Mouse (Mus musculus) forebrain, embryonic 12.5 days (tissue): ENCODE measurements around the gene Nomo1. TPM values are rescaled to one million over a fixed set of nuclear protein-coding genes. Genes with fewer than 3 reads are reported as not detected.

Experiments
- ATAC-seq: fragments of 200-750 bp; cut with Nextera tagmentation; 2 replicates; pipeline ENCODE4 v1.8.0; 2017; ENCODE audit warnings: moderate TSS enrichment; ENCODE audit not compliant: low FRiP score
- H3K27ac ChIP-seq: fragments of 300-500 bp; sonication (generic); 2 replicates; pipeline ENCODE4 v1.5.1; 2016; ENCODE audit warnings: mild to moderate bottlenecking
- H3K27me3 ChIP-seq: fragments of 300-500 bp; sonication (generic); 2 replicates; pipeline ENCODE4 v1.6.1; 2016; ENCODE audit warnings: mild to moderate bottlenecking
- H3K36me3 ChIP-seq: fragments of 300-500 bp; sonication (generic); replicated peaks from 2 replicates; pipeline ENCODE4 v1.6.1; 2016; ENCODE audit warnings: mild to moderate bottlenecking
- H3K4me1 ChIP-seq: fragments of 300-500 bp; sonication (generic); 2 replicates; pipeline ENCODE4 v1.6.1; 2016
- H3K4me2 ChIP-seq: fragments of 300-500 bp; sonication (generic); 2 replicates; pipeline ENCODE4 v1.6.1; 2016; ENCODE audit warnings: mild to moderate bottlenecking, moderate library complexity
- H3K4me3 ChIP-seq: fragments of 300-500 bp; sonication (generic); replicated peaks from 2 replicates; pipeline ENCODE4 v1.5.1; 2016; ENCODE audit warnings: mild to moderate bottlenecking
- H3K9ac ChIP-seq: fragments of 300-500 bp; sonication (generic); 2 replicates; pipeline ENCODE4 v1.6.1; 2016; ENCODE audit warnings: mild to moderate bottlenecking
- H3K9me3 ChIP-seq: fragments of 300-500 bp; sonication (generic); 2 replicates; pipeline ENCODE4 v1.6.1; 2016
- WGBS: fragments of 180-500 bp; shearing (Covaris S2); methylation state at CpG from one replicate; pipeline ENCODE4 v1.1.7; 2016; 5-methylcytosine and 5-hydroxymethylcytosine counted together
- polyA plus RNA-seq: library from polyadenylated mRNA; unstranded; fragments of >200 nt; fragmentation: Nextera tagmentation; extraction: Ambion mirVana; gene quantifications from 2 replicates; pipeline ENCODE4 v1.2.1, GENCODE M21; 2016

The Nomo1 gene
- polyA plus RNA-seq, 1 experiment from 2014 or later, result 33.2 TPM

- WGBS, result 18% methylated on average over 3 of the region's 3 CpGs
- Histone ChIP-seq H3K36me3 (no peaks in the 10 kb centered on the region), H3K9me3 (no peaks in the 10 kb centered on the region), H3K4me1 (peaks cover 44% of the 10 kb centered on the region), H3K9ac (no peak overlapping the region), H3K27me3 (0 out of 2 replicates have a peak, but pooled peaks cover 8% of the 10 kb centered on the region), H3K27ac (no peak overlapping the region), H3K4me2 (no peak overlapping the region), H3K4me3 (no peak overlapping the region)
- no peak for ATAC-seq
These were observed 97.8 kb downstream of the Nomo1 start for GRCm38 (mm10) chr7:46131266-46131665.

- Histone ChIP-seq H3K27me3 (0 out of 2 replicates have a peak, but pooled peaks cover 8% of the 10 kb centered on the region), H3K9ac (no peak overlapping the region), H3K9me3 (no peaks in the 10 kb centered on the region), H3K4me2 (no peak overlapping the region), H3K36me3 (no peaks in the 10 kb centered on the region), H3K27ac (no peak overlapping the region), H3K4me1 (peaks cover 44% of the 10 kb centered on the region), H3K4me3 (no peak overlapping the region)
- ATAC-seq, result no peak
- 73% methylated on average over 8 of the region's 8 CpGs for whole genome bisulfite sequencing
These were observed 98.3 kb downstream of the Nomo1 start for GRCm38 (mm10) chr7:46131806-46132205.

GRCm38 (mm10) chr7:46132229-46132628 is 98.7 kb downstream of the Nomo1 start:
- Histone ChIP-seq H3K4me1 (peaks cover 44% of the 10 kb centered on the region), H3K4me3 (no peak overlapping the region), H3K9ac (no peak overlapping the region), H3K27ac (no peak overlapping the region), H3K36me3 (no peaks in the 10 kb centered on the region), H3K4me2 (no peak overlapping the region), H3K27me3 (0 out of 2 replicates have a peak, but pooled peaks cover 8% of the 10 kb centered on the region), H3K9me3 (no peaks in the 10 kb centered on the region)
- ATAC-seq, result no peak
- WGBS, result 92% methylated on average over 12 of the region's 12 CpGs

Other genes starting within 250 kb of the Nomo1 start
- gene Lmtk3, start 250.0 kb upstream of the Nomo1 start, polyA plus RNA-seq, result 10.2 and 10.8 TPM in 2 replicates
- gene Sult2b1, start 249.0 kb upstream of the Nomo1 start, polyA plus RNA-seq, result 1.5 and 1.9 TPM in 2 replicates
- gene Cyth2, start 219.1 kb upstream of the Nomo1 start, polyA plus RNA-seq, result 275 and 276 TPM in 2 replicates
- 0.73 and 0.95 TPM in 2 replicates for gene Kcnj14, start 208.9 kb upstream of the Nomo1 start, polyA plus RNA-seq
- gene Grwd1, start 202.8 kb upstream of the Nomo1 start, polyA plus RNA-seq, result 55.5 and 60.0 TPM in 2 replicates
- gene Kdelr1, start 160.9 kb upstream of the Nomo1 start, polyA plus RNA-seq, result 38.6 and 44.6 TPM in 2 replicates
- gene Grin2d, start 155.3 kb upstream of the Nomo1 start, polyA plus RNA-seq, result 0.33 and 0.47 TPM in 2 replicates
- gene Syngr4, start 137.0 kb upstream of the Nomo1 start, polyA plus RNA-seq, result 0.63 and 0.88 TPM in 2 replicates
- gene Tmem143, start 136.8 kb upstream of the Nomo1 start, polyA plus RNA-seq, result 3.3 and 3.9 TPM in 2 replicates
- 19.9 and 20.5 TPM in 2 replicates for gene Emp3, start 112.3 kb upstream of the Nomo1 start, polyA plus RNA-seq
- gene Ccdc114, start 109.6 kb upstream of the Nomo1 start, polyA plus RNA-seq, result 2.7 and 4.7 TPM in 2 replicates
- 0.10 and 0.18 TPM in 2 replicates for gene Abcc6, start 3.4 kb upstream of the Nomo1 start, polyA plus RNA-seq
- gene Kcnj11, start 67.1 kb downstream of the Nomo1 start, polyA plus RNA-seq, result 0.46 and 0.81 TPM in 2 replicates
- gene Abcc8, start 146.3 kb downstream of the Nomo1 start, polyA plus RNA-seq, result 1.4 and 2.5 TPM in 2 replicates
- gene Ush1c, start 204.8 kb downstream of the Nomo1 start, polyA plus RNA-seq, result 2.5 and 2.9 TPM in 2 replicates
- gene Otog, start 207.3 kb downstream of the Nomo1 start, polyA plus RNA-seq, result 0.17 TPM in 1 of 2 replicates, not detected in the other